Mouse (Mus musculus) lung, adult 2 months (tissue): ENCODE data around the gene Ak5.

Experiments used
- CTCF ChIP-seq: fragments of 200-500 bp; IDR thresholded peaks from 2 replicates; pipeline ENCODE4 v1.5.1; 2011; ENCODE audit warnings: mild to moderate bottlenecking, low read length, control low read depth; ENCODE audit not compliant: insufficient read depth
- POLR2A ChIP-seq: fragments of 200-500 bp; IDR thresholded peaks from 2 replicates; pipeline ENCODE4 v1.6.1; 2011; ENCODE audit warnings: low read depth, mild to moderate bottlenecking, control low read depth, low read length, borderline replicate concordance; ENCODE audit errors: extremely low read depth

DNA sequence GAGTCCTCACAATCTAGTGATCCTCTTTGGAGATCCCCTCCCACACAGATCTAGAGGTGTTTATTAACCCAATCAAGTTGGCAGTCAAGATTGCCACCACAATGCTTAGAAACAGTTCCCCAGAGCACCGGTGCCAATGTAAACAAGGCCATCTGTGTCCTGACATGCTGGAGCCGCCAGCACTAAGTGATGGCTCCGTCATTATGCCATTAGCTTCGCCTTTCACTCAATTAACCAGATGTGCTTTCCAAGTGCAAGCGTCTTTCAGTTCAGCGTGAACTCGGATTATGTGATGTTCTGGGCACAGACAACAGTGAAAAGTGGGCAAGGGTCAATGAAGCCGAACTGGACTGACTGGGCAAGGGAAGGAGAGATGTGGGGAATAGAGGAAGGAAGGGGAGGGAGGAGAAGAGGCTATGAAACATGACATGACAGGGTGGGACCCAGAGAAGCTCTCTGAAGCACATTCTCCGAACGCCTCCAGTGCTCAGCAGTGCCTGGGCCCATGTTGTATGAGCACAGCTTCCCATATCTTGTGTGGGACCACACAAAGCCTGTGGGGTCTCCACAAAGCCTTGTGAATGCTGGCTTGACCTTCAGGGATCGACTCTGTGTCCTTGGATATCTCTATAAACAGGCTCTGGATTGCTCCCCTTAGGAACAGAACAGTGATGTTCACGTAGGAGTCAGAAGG lies 173.3 kb downstream of the Ak5 start:
- TF ChIP-seq CTCF (no peak), POLR2A (no peak)
